Mouse (Mus musculus) C2C12 (cell line): ENCODE data around the gene Arhgef17.

ENCODE experiments used
- CTCF ChIP-seq: IDR thresholded peaks from one replicate; pipeline ENCODE4 v1.5.1; 2011; ENCODE audit not compliant: control insufficient read depth, insufficient read depth, insufficient read length
- MAX ChIP-seq: IDR thresholded peaks from one replicate; pipeline ENCODE4 v1.6.1; 2011; ENCODE audit warnings: mild to moderate bottlenecking, control low read depth
- USF1 ChIP-seq: IDR thresholded peaks from one replicate; pipeline ENCODE4 v1.6.1; 2011; ENCODE audit warnings: low read depth, mild to moderate bottlenecking, control low read depth, moderate library complexity

GRCm38 (mm10) chr7:100855300-100855699 lies 76.6 kb downstream of the Arhgef17 start:
- TF ChIP-seq CTCF (no peak), USF1 (no peak), MAX (no peak)
